Mouse (Mus musculus) heart, embryonic 14.5 days (tissue): ENCODE measurements around the gene Rasa2. TPM values are rescaled to one million over a fixed set of nuclear protein-coding genes. Genes with fewer than 3 reads are reported as not detected.
A peak's percentile ranks its signal among the peaks of the same experiment; 100 is the strongest.

ENCODE experiments used
- ATAC-seq: fragments of 200-750 bp; cut with Nextera tagmentation; 2 replicates; pipeline ENCODE4 v1.8.0; 2017; ENCODE audit warnings: low read depth, moderate TSS enrichment; ENCODE audit not compliant: insufficient number of reproducible peaks, insufficient read depth, low FRiP score
- H3K27ac ChIP-seq, 2 experiments: fragments of 200-500 bp in 1 of 2; fragments of 300-500 bp in 1 of 2; sonication (generic) in 1 of 2; replicated peaks in 1 of 2; 2 replicates each; pipeline ENCODE4 v1.5.1; 2012 to 2014; ENCODE audit warnings: low read depth in 2 of 2, low read length in 2 of 2, control low read depth in 1 of 2, mild to moderate bottlenecking in 1 of 2, mixed read lengths in 1 of 2; ENCODE audit not compliant: control insufficient read depth in 1 of 2, insufficient read depth in 1 of 2
- H3K27me3 ChIP-seq: fragments of 300-500 bp; sonication (generic); 2 replicates; pipeline ENCODE4 v1.6.1; 2014; ENCODE audit warnings: mild to moderate bottlenecking, low read length, control low read depth; ENCODE audit not compliant: control insufficient read depth, insufficient read depth
- H3K36me3 ChIP-seq: fragments of 300-500 bp; sonication (generic); 2 replicates; pipeline ENCODE4 v1.6.1; 2014; ENCODE audit warnings: mild to moderate bottlenecking, control low read depth, low read length, mixed read lengths; ENCODE audit not compliant: control insufficient read depth, insufficient read depth
- H3K4me1 ChIP-seq, 2 experiments: fragments of 200-500 bp in 1 of 2; fragments of 300-500 bp in 1 of 2; sonication (generic) in 1 of 2; 2 replicates each; pipeline ENCODE4 v1.6.1; 2012 to 2014; ENCODE audit warnings: low read length in 2 of 2, control low read depth in 1 of 2, mixed read lengths in 1 of 2; ENCODE audit not compliant: control insufficient read depth in 2 of 2, insufficient read depth in 2 of 2
- H3K4me2 ChIP-seq: fragments of 300-500 bp; sonication (generic); 2 replicates; pipeline ENCODE4 v1.6.1; 2014; ENCODE audit warnings: mild to moderate bottlenecking, low read length
- H3K4me3 ChIP-seq, 2 experiments: fragments of 200-500 bp in 1 of 2; fragments of 300-500 bp in 1 of 2; sonication (generic) in 1 of 2; 2 replicates each; pipeline ENCODE4 v1.5.1; 2012 to 2014; ENCODE audit warnings: low read length in 2 of 2, mild to moderate bottlenecking in 2 of 2, control low read depth in 1 of 2, low read depth in 1 of 2, moderate library complexity in 1 of 2; ENCODE audit not compliant: control insufficient read depth in 1 of 2, insufficient read depth in 1 of 2
- H3K9ac ChIP-seq: fragments of 300-500 bp; sonication (generic); 2 replicates; pipeline ENCODE4 v1.6.1; 2014; ENCODE audit warnings: mild to moderate bottlenecking, low read length
- H3K9me3 ChIP-seq: fragments of 300-500 bp; sonication (generic); 2 replicates; pipeline ENCODE4 v1.6.1; 2016; ENCODE audit warnings: low read length, control low read depth; ENCODE audit not compliant: control insufficient read depth
- WGBS: fragments of 180-500 bp; shearing (Covaris S2); extraction: QIAGEN DNeasy Blood & Tissue Kit; methylation state at CpG from one replicate; pipeline ENCODE4 v1.1.7; 2014; 5-methylcytosine and 5-hydroxymethylcytosine counted together
- polyA plus RNA-seq: library from polyadenylated mRNA; unstranded; fragments of >200 nt; fragmentation: Nextera tagmentation; extraction: Ambion mirVana; gene quantifications from 2 replicates; pipeline ENCODE4 v1.2.1, GENCODE M21; 2014

The Rasa2 gene
- polyA plus RNA-seq, 1 experiment from 2014 or later, result 14.2 TPM

GRCm38 (mm10) chr9:96630571-96631388 lies 637 bp downstream of the Rasa2 start:
- peak overlapping the region; percentile 98 for H3K9ac ChIP-seq
- WGBS, result under 1% methylated on average over 82 of the region's 105 CpGs
- peak overlapping the region; percentile 96 to 97 for H3K4me3 ChIP-seq
- H3K27me3 ChIP-seq, result no peaks in the 10 kb centered on the region; the same call in 1 of the 2 replicates
- peaks cover 8 to 12% of the 10 kb centered on the region in 2 experiments for H3K4me1 ChIP-seq
- peak; percentile 77 for ATAC-seq
- no peaks in the 10 kb centered on the region for H3K9me3 ChIP-seq
- peak overlapping the region; percentile 87 to 97 for H3K27ac ChIP-seq
- no peaks in the 10 kb centered on the region for H3K36me3 ChIP-seq
- H3K4me2 ChIP-seq, result peak overlapping the region; percentile 74

- H3K4me2 ChIP-seq, result no peak overlapping the region
- no peak overlapping the region for H3K4me3 ChIP-seq
- peaks cover 8 to 12% of the 10 kb centered on the region in 2 experiments for H3K4me1 ChIP-seq
- H3K27me3 ChIP-seq, result no peaks in the 10 kb centered on the region; the same call in 1 of the 2 replicates
- 52% methylated on average over 4 of the region's 4 CpGs for WGBS
- H3K27ac ChIP-seq, result no peak overlapping the region
- ATAC-seq, result no peak
- no peaks in the 10 kb centered on the region for H3K9me3 ChIP-seq
- H3K9ac ChIP-seq, result no peak overlapping the region
- no peaks in the 10 kb centered on the region for H3K36me3 ChIP-seq
These were observed 2.3 kb downstream of the Rasa2 start for GRCm38 (mm10) chr9:96629151-96629550.

GRCm38 (mm10) chr9:96627557-96628085 lies 3.8 kb downstream of the Rasa2 start:
- Histone ChIP-seq H3K4me3 (no peak overlapping the region), H3K4me2 (no peak overlapping the region), H3K36me3 (no peaks in the 10 kb centered on the region), H3K27me3 (no peaks in the 10 kb centered on the region; the same call in 1 of the 2 replicates), H3K9ac (no peak overlapping the region), H3K9me3 (no peaks in the 10 kb centered on the region), H3K27ac (no peak overlapping the region), H3K4me1 (peaks cover 8 to 12% of the 10 kb centered on the region in 2 experiments)
- WGBS, result 28% methylated on average over 5 of the region's 5 CpGs
- no peak for ATAC-seq

- WGBS, result 42% methylated on average over 1 of the region's 1 CpGs
- Histone ChIP-seq H3K36me3 (no peaks in the 10 kb centered on the region), H3K9me3 (no peaks in the 10 kb centered on the region), H3K4me3 (no peak overlapping the region), H3K27ac (no peak overlapping the region), H3K4me2 (no peak overlapping the region), H3K4me1 (peaks cover 8 to 10% of the 10 kb centered on the region in 2 experiments), H3K27me3 (no peaks in the 10 kb centered on the region; the same call in 1 of the 2 replicates), H3K9ac (no peak overlapping the region)
- no peak for ATAC-seq
These were observed 4.4 kb downstream of the Rasa2 start for GRCm38 (mm10) chr9:96627042-96627441.

- 74% methylated on average over 4 of the region's 4 CpGs for WGBS
These were observed 12.8 kb downstream of the Rasa2 start for GRCm38 (mm10) chr9:96618448-96619176.

GRCm38 (mm10) chr9:96612297-96612696 lies 19.1 kb downstream of the Rasa2 start:
- 0 out of 2 replicates have a peak, but pooled peaks cover 4% of the 10 kb centered on the region for H3K9me3 ChIP-seq
- 73% methylated on average over 3 of the region's 3 CpGs for WGBS

More at GRCm38 (mm10) chr9:96618448-96619176, 12.8 kb downstream of the Rasa2 start:
- Histone ChIP-seq H3K9ac (no peak overlapping the region), H3K4me3 (no peak overlapping the region), H3K36me3 (no peaks in the 10 kb centered on the region), H3K27me3 (no peaks in the 10 kb centered on the region), H3K27ac (no peak overlapping the region), H3K4me1 (no peaks in the 10 kb centered on the region; a peak in 1 of 4 replicates), H3K4me2 (no peak overlapping the region), H3K9me3 (no peaks in the 10 kb centered on the region)
- no peak for ATAC-seq

GRCm38 (mm10) chr9:96611693-96612293 lies 19.6 kb downstream of the Rasa2 start:
- no peak for ATAC-seq

More at GRCm38 (mm10) chr9:96612297-96612696, 19.1 kb downstream of the Rasa2 start:
- no peak overlapping the region for H3K27ac ChIP-seq
- no peak overlapping the region for H3K9ac ChIP-seq
- H3K4me2 ChIP-seq, result no peak overlapping the region
- no peaks in the 10 kb centered on the region for H3K27me3 ChIP-seq
- H3K4me3 ChIP-seq, result no peak overlapping the region
- no peak for ATAC-seq
- H3K4me1 ChIP-seq, result peaks cover 3 to 5% of the 10 kb centered on the region in 2 experiments; a peak in 2 of 4 replicates
- peaks cover 16% of the 10 kb centered on the region for H3K36me3 ChIP-seq

More at GRCm38 (mm10) chr9:96611693-96612293, 19.6 kb downstream of the Rasa2 start:
- Histone ChIP-seq H3K4me3 (no peak overlapping the region), H3K9me3 (0 out of 2 replicates have a peak, but pooled peaks cover 7% of the 10 kb centered on the region), H3K4me2 (no peak overlapping the region), H3K27me3 (no peaks in the 10 kb centered on the region), H3K9ac (no peak overlapping the region), H3K36me3 (peaks cover 20% of the 10 kb centered on the region), H3K27ac (no peak overlapping the region), H3K4me1 (peaks cover 3 to 5% of the 10 kb centered on the region in 2 experiments; a peak in 2 of 4 replicates)
- 49% methylated on average over 8 of the region's 8 CpGs for WGBS
